Mouse (Mus musculus) midbrain, embryonic 14.5 days (tissue): Measurements from ENCODE around the gene Spaca4. TPM values are rescaled to one million over a fixed set of nuclear protein-coding genes. Genes with fewer than 3 reads are reported as not detected.
A peak's percentile ranks its signal among the peaks of the same experiment; 100 is the strongest.

Source experiments
- ATAC-seq: fragments of 200-750 bp; cut with Nextera tagmentation; 2 replicates; pipeline ENCODE4 v1.8.0; 2017; ENCODE audit warnings: moderate number of reproducible peaks, moderate library complexity; ENCODE audit not compliant: low FRiP score, low TSS enrichment
- DNase-seq: peaks from one replicate; pipeline ENCODE4 v3.0.0-alpha.2; 2015
- H3K27ac ChIP-seq: fragments of 300-500 bp; sonication (generic); replicated peaks from 2 replicates; pipeline ENCODE4 v1.5.1; 2014; ENCODE audit warnings: mild to moderate bottlenecking, low read depth, low read length, moderate library complexity
- H3K27me3 ChIP-seq: fragments of 300-500 bp; sonication (generic); 2 replicates; pipeline ENCODE4 v1.6.1; 2014; ENCODE audit warnings: low read length, control low read depth, mixed read lengths; ENCODE audit not compliant: control insufficient read depth, insufficient read depth
- H3K36me3 ChIP-seq: fragments of 300-500 bp; sonication (generic); 2 replicates; pipeline ENCODE4 v1.6.1; 2014; ENCODE audit warnings: low read length, control low read depth; ENCODE audit not compliant: control insufficient read depth, insufficient read depth
- H3K4me1 ChIP-seq: fragments of 300-500 bp; sonication (generic); 2 replicates; pipeline ENCODE4 v1.6.1; 2014; ENCODE audit warnings: mild to moderate bottlenecking, antibody characterized with exemption, low read length, control low read depth; ENCODE audit not compliant: control insufficient read depth, insufficient read depth
- H3K4me2 ChIP-seq: fragments of 300-500 bp; sonication (generic); 2 replicates; pipeline ENCODE4 v1.6.1; 2014; ENCODE audit warnings: mild to moderate bottlenecking, low read length, moderate library complexity
- H3K4me3 ChIP-seq: fragments of 300-500 bp; sonication (generic); replicated peaks from 2 replicates; pipeline ENCODE4 v1.5.1; 2014; ENCODE audit warnings: low read depth, low read length
- H3K9ac ChIP-seq: fragments of 300-500 bp; sonication (generic); replicated peaks from 2 replicates; pipeline ENCODE4 v1.6.1; 2014; ENCODE audit warnings: mild to moderate bottlenecking, low read length, moderate library complexity
- H3K9me3 ChIP-seq: fragments of 300-500 bp; sonication (generic); 2 replicates; pipeline ENCODE4 v1.6.1; 2016; ENCODE audit warnings: low read length, control low read depth, mixed read lengths; ENCODE audit not compliant: control insufficient read depth
- WGBS: fragments of 180-500 bp; shearing (Covaris S2); extraction: QIAGEN DNeasy Blood & Tissue Kit; methylation state at CpG from one replicate; pipeline ENCODE4 v1.1.7; 2014; 5-methylcytosine and 5-hydroxymethylcytosine counted together
- polyA plus RNA-seq: library from polyadenylated mRNA; unstranded; fragments of >200 nt; fragmentation: Nextera tagmentation; extraction: Ambion mirVana; gene quantifications from 2 replicates; pipeline ENCODE4 v1.2.1, GENCODE M21; 2014

Spaca4 gene
- polyA plus RNA-seq, 1 experiment from 2014 or later = not detected

DNA sequence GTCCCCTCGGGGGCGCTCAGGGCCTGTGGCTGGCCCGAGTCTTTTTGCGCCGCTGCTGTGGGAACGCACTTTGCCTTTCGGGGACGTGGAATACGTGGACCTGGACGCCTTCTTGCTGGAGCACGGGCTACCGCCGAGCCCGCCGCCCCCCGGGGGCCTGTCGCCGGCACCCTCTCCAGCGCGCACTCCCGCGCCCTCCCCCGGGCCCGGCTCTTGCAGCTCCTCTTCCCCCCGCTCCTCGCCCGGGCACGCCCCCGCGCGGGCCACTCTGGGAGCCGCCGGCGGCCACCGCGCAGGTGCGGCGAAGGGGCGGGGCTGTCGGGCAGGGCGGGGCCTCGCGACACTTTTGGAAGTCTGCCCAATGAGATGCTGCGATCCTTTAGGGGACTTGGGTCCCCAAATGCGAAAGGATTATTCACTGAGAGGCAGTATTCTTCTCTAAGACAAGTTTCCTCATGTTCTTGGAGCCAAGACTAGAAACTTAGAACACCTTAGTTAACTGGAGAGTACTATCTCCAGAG is 18.8 kb downstream of the Spaca4 start:
- peaks cover 73% of the 10 kb centered on the region for H3K4me1 ChIP-seq
- WGBS = 2% methylated on average over 36 of the region's 45 CpGs
- DNase-seq (peak; percentile 86), ATAC-seq (no peak)
- H3K4me2 ChIP-seq = peak overlapping the region; percentile 96
- H3K36me3 ChIP-seq = peaks cover 21% of the 10 kb centered on the region
- no peaks in the 10 kb centered on the region for H3K27me3 ChIP-seq
- H3K9ac ChIP-seq = peak overlapping the region; percentile 61
- H3K4me3 ChIP-seq = peak overlapping the region; percentile 51
- 0 out of 2 replicates have a peak overlapping the region, but pooled peaks have one; percentile 1 for H3K27ac ChIP-seq
- H3K9me3 ChIP-seq = no peaks in the 10 kb centered on the region

DNA sequence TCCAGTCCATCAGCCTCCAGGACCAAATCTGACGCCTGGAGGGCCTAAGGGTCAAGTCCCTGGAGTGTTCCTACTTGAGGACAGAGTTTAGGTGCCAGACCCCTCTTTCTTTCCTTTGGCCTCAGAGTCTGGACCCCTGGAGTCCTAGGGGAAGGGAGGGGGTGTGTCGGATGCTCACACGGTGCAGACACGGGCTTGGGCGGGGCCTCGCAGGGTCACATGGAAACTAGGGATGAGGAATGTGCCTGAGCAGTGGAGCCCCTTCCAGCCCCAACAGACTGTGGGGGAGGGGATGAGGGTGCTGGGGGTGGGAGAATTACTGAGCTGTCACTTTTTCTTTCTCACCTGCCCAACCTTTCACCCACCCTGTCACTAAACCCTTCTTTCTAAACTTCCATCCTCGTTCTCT is 19.7 kb downstream of the Spaca4 start:
- 0% methylated on average over 7 of the region's 7 CpGs for WGBS
- no peak overlapping the region for H3K27ac ChIP-seq
- no peak for ATAC-seq

DNA sequence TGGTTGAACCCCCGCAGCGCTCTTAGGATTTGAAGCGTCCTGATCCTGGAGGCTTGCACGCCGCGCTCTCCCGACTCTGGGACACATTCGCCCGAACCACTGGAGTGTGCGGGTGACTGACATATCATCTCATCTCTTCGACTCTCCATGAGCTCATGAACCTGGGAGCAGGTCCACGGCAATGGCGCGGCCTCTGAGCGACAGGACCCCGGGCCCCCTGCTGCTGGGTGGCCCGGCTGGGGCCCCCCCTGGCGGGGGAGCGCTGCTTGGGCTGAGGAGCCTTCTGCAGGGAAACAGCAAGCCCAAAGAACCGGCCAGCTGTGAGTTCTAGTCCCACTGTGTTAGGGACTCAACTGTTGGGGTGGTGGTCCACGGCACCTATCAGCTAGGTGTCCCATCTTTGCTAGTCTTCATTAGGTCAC is 20.2 kb downstream of the Spaca4 start:
- peaks cover 77% of the 10 kb centered on the region for H3K4me1 ChIP-seq
- H3K27ac ChIP-seq = peak overlapping the region; percentile 60
- H3K36me3 ChIP-seq = peaks cover 8% of the 10 kb centered on the region
- H3K9ac ChIP-seq = peak overlapping the region; percentile 39; the same call in 1 of the 2 replicates
- H3K27me3 ChIP-seq = no peaks in the 10 kb centered on the region
- peak overlapping the region; percentile 51 for H3K4me3 ChIP-seq
- H3K4me2 ChIP-seq = peak overlapping the region; percentile 96
- ATAC-seq (no peak), DNase-seq (no peak)
- H3K9me3 ChIP-seq = no peaks in the 10 kb centered on the region
- WGBS = under 1% methylated on average over 21 of the region's 21 CpGs

More for the DNA sequence above, 19.7 kb downstream of the Spaca4 start:
- no peaks in the 10 kb centered on the region for H3K27me3 ChIP-seq
- H3K9ac ChIP-seq = 0 out of 2 replicates have a peak overlapping the region, but pooled peaks have one; percentile 39
- peak overlapping the region; percentile 96 for H3K4me2 ChIP-seq
- no peak for DNase-seq
- H3K9me3 ChIP-seq = no peaks in the 10 kb centered on the region
- H3K4me1 ChIP-seq = peaks cover 80% of the 10 kb centered on the region
- H3K36me3 ChIP-seq = peaks cover 12% of the 10 kb centered on the region
- H3K4me3 ChIP-seq = peak overlapping the region; percentile 51

DNA sequence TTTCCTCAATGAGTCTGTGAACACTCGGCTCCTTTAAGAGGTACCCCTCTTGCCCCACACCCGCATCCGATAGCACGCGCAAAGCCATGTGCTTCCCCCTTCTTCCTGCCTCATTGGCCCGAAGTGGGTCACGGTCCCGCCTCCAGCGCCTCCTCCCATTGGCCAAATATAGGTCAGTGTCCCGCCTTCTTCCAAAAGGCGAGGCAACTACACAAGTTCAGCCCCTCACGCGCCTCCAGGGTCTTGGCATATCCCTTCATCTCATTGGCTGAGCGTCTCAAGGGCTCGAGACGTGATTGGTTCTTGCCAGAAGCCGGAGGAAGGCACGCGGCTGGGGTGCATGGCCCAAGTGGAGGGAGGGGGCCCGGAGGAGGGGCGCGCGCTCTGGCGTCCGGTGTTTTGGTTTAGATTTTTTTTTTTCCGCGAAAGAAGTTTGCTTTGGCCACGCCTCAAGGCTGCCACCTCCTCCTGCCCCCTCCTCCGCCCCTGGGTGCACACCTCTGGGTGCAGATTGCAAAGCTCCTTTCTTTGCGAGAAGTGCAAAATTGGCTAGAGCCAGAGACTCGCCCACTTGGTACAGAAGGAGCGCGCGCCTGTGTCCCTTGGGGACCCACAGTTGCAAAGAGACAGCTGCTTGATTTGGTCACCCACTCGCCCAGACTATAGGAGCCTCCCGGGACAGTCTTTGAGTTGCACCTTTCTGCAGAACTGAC is 20.7 kb downstream of the Spaca4 start, which contains the start of gene Dbp:
TSS of gene Dbp (plus strand) at position 359 of the 713 bp plus-strand sequence.
- peaks cover 77% of the 10 kb centered on the region for H3K4me1 ChIP-seq
- DNase-seq (peak; percentile 99), ATAC-seq (peak; percentile 89)
- H3K27me3 ChIP-seq = no peaks in the 10 kb centered on the region
- H3K27ac ChIP-seq = peak within 1 kb of the TSS; percentile 93
- H3K9ac ChIP-seq = peak within 1 kb of the TSS; percentile 56
- no peaks in the 10 kb centered on the region for H3K9me3 ChIP-seq
- H3K4me3 ChIP-seq = peak within 1 kb of the TSS; percentile 51
- WGBS = 0% methylated on average over 36 of the region's 36 CpGs
- peaks cover 2% of the 10 kb centered on the region; the same call in 1 of the 2 replicates for H3K36me3 ChIP-seq
- H3K4me2 ChIP-seq = peak within 1 kb of the TSS; percentile 96

DNA sequence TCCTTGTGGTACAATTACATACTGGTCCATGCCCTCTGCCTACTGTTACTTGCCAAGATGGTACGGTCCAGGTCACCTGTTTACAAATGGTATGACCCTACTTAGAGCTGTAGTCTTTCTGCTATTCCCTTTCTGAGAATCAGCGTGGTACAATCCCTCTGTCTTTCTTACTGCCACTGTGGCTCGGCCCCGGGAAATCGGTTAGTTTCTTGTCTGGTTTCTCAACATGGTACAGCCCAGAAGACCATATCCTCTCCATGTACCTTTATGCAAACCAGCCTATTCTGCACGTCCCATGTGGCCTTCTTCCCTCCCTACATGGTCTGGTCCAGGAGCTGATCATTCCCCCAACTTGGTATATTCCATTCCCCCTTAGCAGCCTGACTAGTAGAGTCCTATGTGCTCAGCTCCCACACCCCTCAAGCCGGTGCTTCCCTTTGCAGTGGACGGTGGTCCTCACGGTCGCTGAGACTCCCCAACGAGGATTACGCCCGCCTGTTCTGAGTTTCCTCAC is 21.5 kb downstream of the Spaca4 start:
- WGBS = under 1% methylated on average over 13 of the region's 13 CpGs
- H3K36me3 ChIP-seq = no peaks in the 10 kb centered on the region
- H3K4me2 ChIP-seq = peak overlapping the region; percentile 96
- peaks cover 70% of the 10 kb centered on the region for H3K4me1 ChIP-seq
- no peaks in the 10 kb centered on the region; the same call in 1 of the 2 replicates for H3K27me3 ChIP-seq
- peak overlapping the region; percentile 56 for H3K9ac ChIP-seq
- H3K27ac ChIP-seq = peak overlapping the region; percentile 93
- H3K4me3 ChIP-seq = peak overlapping the region; percentile 51
- ATAC-seq = peak; percentile 52
- no peaks in the 10 kb centered on the region for H3K9me3 ChIP-seq
- peak; percentile 89 for DNase-seq

DNA sequence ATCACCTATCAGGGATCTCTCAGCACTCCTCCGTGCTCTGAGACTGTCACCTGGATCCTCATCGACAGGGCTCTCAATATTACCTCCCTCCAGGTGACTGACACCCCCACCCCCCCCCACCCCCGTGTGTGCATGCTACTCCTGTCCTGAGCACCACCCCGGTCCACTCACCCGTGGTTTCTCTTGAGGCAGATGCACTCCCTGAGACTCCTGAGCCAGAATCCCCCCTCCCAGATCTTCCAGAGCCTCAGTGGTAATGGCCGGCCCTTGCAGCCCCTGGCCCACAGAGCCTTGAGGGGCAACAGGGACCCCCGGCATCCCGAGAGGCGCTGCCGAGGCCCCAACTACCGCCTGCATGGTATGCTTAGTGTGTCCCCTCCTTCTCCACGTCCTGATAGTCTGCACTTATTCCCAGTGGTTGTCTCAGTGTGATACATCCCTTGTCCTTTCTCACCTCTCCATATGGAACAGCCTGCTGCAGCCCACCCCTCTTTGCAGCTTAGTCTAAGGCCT is 22.0 kb downstream of the Spaca4 start:
- H3K4me3 ChIP-seq = peak overlapping the region; percentile 51
- no peaks in the 10 kb centered on the region for H3K36me3 ChIP-seq
- peaks cover 64% of the 10 kb centered on the region for H3K4me1 ChIP-seq
- ATAC-seq (no peak), DNase-seq (no peak)
- 34% methylated on average over 12 of the region's 12 CpGs for WGBS
- peaks cover 2% of the 10 kb centered on the region for H3K27me3 ChIP-seq
- peak overlapping the region; percentile 56 for H3K9ac ChIP-seq
- peak overlapping the region; percentile 96 for H3K4me2 ChIP-seq
- no peaks in the 10 kb centered on the region for H3K9me3 ChIP-seq
- H3K27ac ChIP-seq = peak overlapping the region; percentile 93

DNA sequence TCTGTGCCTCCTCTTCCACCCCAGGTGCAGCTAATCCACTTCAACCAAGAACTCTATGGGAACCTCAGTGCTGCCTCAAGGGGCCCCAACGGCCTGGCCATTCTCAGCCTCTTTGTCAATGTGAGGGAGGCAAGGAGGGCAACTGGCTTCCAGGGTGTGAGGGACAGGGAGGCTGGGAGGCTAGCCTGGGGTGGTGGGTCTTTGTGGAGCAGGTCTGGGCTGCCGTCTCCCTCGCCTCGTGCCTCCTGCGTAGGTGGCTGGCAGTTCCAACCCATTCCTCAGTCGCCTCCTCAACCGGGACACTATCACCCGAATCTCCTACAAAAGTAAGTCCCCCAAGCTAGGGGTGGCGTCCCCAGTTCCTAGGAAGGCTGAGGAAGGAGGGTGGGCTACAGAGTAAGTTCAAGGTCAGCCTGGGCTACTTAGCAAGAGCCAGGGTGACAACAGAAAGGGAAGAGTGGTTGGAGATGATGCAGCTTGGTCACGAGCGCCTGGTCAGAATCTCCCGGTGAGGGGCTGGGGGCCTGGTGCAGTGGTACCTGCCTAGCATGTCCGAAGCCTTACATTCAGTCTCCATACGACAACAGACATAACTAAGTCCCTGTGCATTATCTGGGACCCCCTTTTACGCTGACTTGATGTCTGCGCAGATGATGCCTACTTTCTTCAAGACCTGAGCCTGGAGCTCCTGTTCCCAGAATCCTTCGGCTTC is 22.6 kb downstream of the Spaca4 start:
- Histone ChIP-seq H3K4me1 (peaks cover 58% of the 10 kb centered on the region), H3K27ac (peak overlapping the region; percentile 93; the same call in 1 of the 2 replicates), H3K9ac (peak overlapping the region; percentile 56; the same call in 1 of the 2 replicates), H3K4me2 (peak overlapping the region; percentile 96), H3K27me3 (peaks cover 5% of the 10 kb centered on the region), H3K36me3 (no peaks in the 10 kb centered on the region), H3K9me3 (no peaks in the 10 kb centered on the region), H3K4me3 (peak overlapping the region; percentile 51)
- DNase-seq (no peak), ATAC-seq (no peak)
- 89% methylated on average over 17 of the region's 17 CpGs for WGBS

DNA sequence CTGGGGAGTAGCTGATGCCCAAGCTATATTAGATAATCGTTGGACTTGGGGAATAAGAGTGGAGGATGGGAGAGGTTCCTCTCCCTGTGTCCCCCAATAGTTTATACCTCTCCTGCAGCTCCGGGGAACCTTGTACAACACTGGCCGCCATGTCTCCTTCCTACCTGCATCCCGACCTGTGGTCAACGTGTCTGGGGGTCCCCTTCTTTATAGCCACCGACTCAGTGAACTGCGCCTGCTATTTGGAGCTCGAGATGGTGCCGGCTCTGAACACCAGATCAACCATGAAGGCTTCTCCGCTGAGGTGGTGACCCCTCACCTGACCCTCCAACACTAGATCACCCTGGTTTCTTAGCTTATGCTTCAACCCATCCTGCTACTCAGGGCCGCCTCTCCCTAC is 23.3 kb downstream of the Spaca4 start:
- peaks cover 52% of the 10 kb centered on the region for H3K4me1 ChIP-seq
- no peak overlapping the region for H3K4me2 ChIP-seq
- no peak overlapping the region for H3K9ac ChIP-seq

More for the DNA sequence above, 23.3 kb downstream of the Spaca4 start:
- Histone ChIP-seq H3K36me3 (no peaks in the 10 kb centered on the region), H3K27ac (no peak overlapping the region), H3K4me3 (no peak overlapping the region), H3K27me3 (peaks cover 5% of the 10 kb centered on the region), H3K9me3 (no peaks in the 10 kb centered on the region)
- WGBS = 93% methylated on average over 11 of the region's 11 CpGs
- DNase-seq (no peak), ATAC-seq (no peak)
